Mouse (Mus musculus) stomach, postnatal 0 days (tissue): Measurements from ENCODE around the gene Clca3a1. TPM values are rescaled to one million over a fixed set of nuclear protein-coding genes. Genes with fewer than 3 reads are reported as not detected.
A peak's percentile ranks its signal among the peaks of the same experiment; 100 is the strongest.
"Not testable (repeated sequence)": the region's sequence is repeated elsewhere in the genome, so short reads cannot be mapped to it uniquely, and the experiment has no call there.

Source experiments
- ATAC-seq: fragments of 200-750 bp; cut with Nextera tagmentation; 2 replicates; pipeline ENCODE4 v1.8.0; 2017; ENCODE audit not compliant: low FRiP score, low TSS enrichment
- DNase-seq: peaks from one replicate; pipeline ENCODE4 v3.0.0-alpha.2; 2016; ENCODE audit warnings: low spot score
- H3K27ac ChIP-seq: fragments of 300-500 bp; sonication (generic); replicated peaks from 2 replicates; pipeline ENCODE4 v1.5.1; 2014; ENCODE audit warnings: mild to moderate bottlenecking, control low read depth
- H3K27me3 ChIP-seq: fragments of 300-500 bp; sonication (generic); 2 replicates; pipeline ENCODE4 v1.6.1; 2014; ENCODE audit warnings: low read length; ENCODE audit not compliant: control insufficient read depth, insufficient read depth
- H3K36me3 ChIP-seq: fragments of 300-500 bp; sonication (generic); 2 replicates; pipeline ENCODE4 v1.6.1; 2014; ENCODE audit warnings: low read length, mixed read lengths; ENCODE audit not compliant: control insufficient read depth, insufficient read depth
- H3K4me1 ChIP-seq: fragments of 300-500 bp; sonication (generic); replicated peaks from 2 replicates; pipeline ENCODE4 v1.6.1; 2014; ENCODE audit warnings: antibody characterized with exemption; ENCODE audit not compliant: control insufficient read depth, insufficient read depth
- H3K4me2 ChIP-seq: fragments of 300-500 bp; sonication (generic); replicated peaks from 2 replicates; pipeline ENCODE4 v1.6.1; 2014; ENCODE audit warnings: low read depth, mild to moderate bottlenecking, control low read depth, moderate library complexity
- H3K4me3 ChIP-seq: fragments of 300-500 bp; sonication (generic); 2 replicates; pipeline ENCODE4 v1.5.1; 2014; ENCODE audit warnings: low read depth, low read length, control low read depth
- H3K9ac ChIP-seq: fragments of 300-500 bp; sonication (generic); 2 replicates; pipeline ENCODE4 v1.6.1; 2014; ENCODE audit warnings: mild to moderate bottlenecking, low read length, control low read depth, mixed read lengths
- H3K9me3 ChIP-seq: fragments of 300-500 bp; sonication (generic); 2 replicates; pipeline ENCODE4 v1.6.1; 2016; ENCODE audit warnings: low read length; ENCODE audit not compliant: control insufficient read depth
- CTCF ChIP-seq: IDR thresholded peaks from 2 replicates; pipeline ENCODE4 v1.5.1; 2016; ENCODE audit warnings: antibody characterized with exemption, low read depth, mild to moderate bottlenecking, moderate library complexity
- EP300 ChIP-seq: optimal IDR thresholded peaks from 2 replicates; pipeline ENCODE3; 2016; ENCODE audit warnings: antibody characterized with exemption
- WGBS: fragments of 180-500 bp; shearing (Covaris S2); extraction: QIAGEN DNeasy Blood & Tissue Kit; methylation state at CpG from one replicate; pipeline ENCODE4 v1.1.7; 2014; 5-methylcytosine and 5-hydroxymethylcytosine counted together
- polyA plus RNA-seq: library from polyadenylated mRNA; unstranded; fragments of >200 nt; fragmentation: Nextera tagmentation; extraction: Ambion mirVana; gene quantifications from 2 replicates; pipeline ENCODE4 v1.2.1, GENCODE M21; 2015

Gene Clca3a1
- polyA plus RNA-seq, 1 experiment from 2014 or later = 0.82 TPM

- H3K4me2 ChIP-seq = no peak overlapping the region
- no peak overlapping the region for H3K4me3 ChIP-seq
- H3K4me1 ChIP-seq = no peaks in the 10 kb centered on the region
- peak; percentile 42 for DNase-seq
- 27% methylated on average over 9 of the region's 9 CpGs for WGBS
- ATAC-seq = no peak
- H3K27ac ChIP-seq = no peak overlapping the region
- no peaks in the 10 kb centered on the region for H3K27me3 ChIP-seq
- TF ChIP-seq CTCF (peak; percentile 65), EP300 (no peak)
- no peaks in the 10 kb centered on the region for H3K9me3 ChIP-seq
- H3K9ac ChIP-seq = no peak overlapping the region
- H3K36me3 ChIP-seq = no peaks in the 10 kb centered on the region
Measured at GRCm38 (mm10) chr3:144736831-144737230, 23.9 kb downstream of the Clca3a1 start.

- peak; percentile 81 for TF ChIP-seq CTCF
- TF ChIP-seq EP300 = no peak
- H3K4me1 ChIP-seq = 0 out of 2 replicates have a peak, but pooled peaks cover 2% of the 10 kb centered on the region
- no peak overlapping the region for H3K27ac ChIP-seq
- H3K36me3 ChIP-seq = no peaks in the 10 kb centered on the region
- H3K9me3 ChIP-seq = no peaks in the 10 kb centered on the region
- DNase-seq = peak; percentile 66
- no peak for ATAC-seq
- H3K27me3 ChIP-seq = no peaks in the 10 kb centered on the region
- 33% methylated on average over 4 of the region's 4 CpGs for WGBS
- no peak overlapping the region for H3K4me2 ChIP-seq
- H3K4me3 ChIP-seq = no peak overlapping the region
- H3K9ac ChIP-seq = no peak overlapping the region
Measured at GRCm38 (mm10) chr3:144723455-144723854, 37.3 kb downstream of the Clca3a1 start.

GRCm38 (mm10) chr3:144722566-144722965, 38.2 kb downstream of the Clca3a1 start:
- H3K9me3 ChIP-seq, H3K27me3 ChIP-seq, H3K4me3 ChIP-seq, H3K9ac ChIP-seq, ATAC-seq, H3K27ac ChIP-seq, H3K4me2 ChIP-seq, H3K4me1 ChIP-seq, DNase-seq, H3K36me3 ChIP-seq: not testable (repeated sequence)
- WGBS = 80% methylated on average over 3 of the region's 3 CpGs

- Histone ChIP-seq H3K4me1 (0 out of 2 replicates have a peak, but pooled peaks cover 2% of the 10 kb centered on the region), H3K9ac (no peak overlapping the region), H3K27ac (no peak overlapping the region), H3K9me3 (no peaks in the 10 kb centered on the region), H3K4me3 (no peak overlapping the region), H3K27me3 (no peaks in the 10 kb centered on the region), H3K4me2 (no peak overlapping the region), H3K36me3 (no peaks in the 10 kb centered on the region)
- WGBS = 79% methylated on average over 9 of the region's 9 CpGs
- no peak for TF ChIP-seq CTCF
- TF ChIP-seq EP300 = no peak
- DNase-seq (no peak), ATAC-seq (no peak)
Measured at GRCm38 (mm10) chr3:144721860-144722256, 38.9 kb downstream of the Clca3a1 start.

- ATAC-seq (no peak), DNase-seq (no peak)
- WGBS = 72% methylated on average over 10 of the region's 10 CpGs
- no peak for TF ChIP-seq CTCF
- TF ChIP-seq EP300 = no peak
- no peak overlapping the region; the same call in 1 of the 2 replicates for H3K9ac ChIP-seq
- no peaks in the 10 kb centered on the region for H3K36me3 ChIP-seq
- no peaks in the 10 kb centered on the region for H3K9me3 ChIP-seq
- no peak overlapping the region for H3K4me2 ChIP-seq
- H3K4me3 ChIP-seq = no peak overlapping the region
- H3K27ac ChIP-seq = no peak overlapping the region
- peaks cover 4% of the 10 kb centered on the region; the same call in 1 of the 2 replicates for H3K4me1 ChIP-seq
- no peaks in the 10 kb centered on the region for H3K27me3 ChIP-seq
Measured at GRCm38 (mm10) chr3:144721077-144721859, 39.5 kb downstream of the Clca3a1 start.
